Mouse (Mus musculus) megakaryocyte, embryonic 14.5 days (primary cell): ENCODE data around the gene Gpr63.

ENCODE experiments used
- FLI1 ChIP-seq: IDR thresholded peaks from 2 replicates; pipeline ENCODE4 v1.6.1; 2012; ENCODE audit warnings: low read length, inconsistent platforms, mixed read lengths
- GATA1 ChIP-seq: IDR thresholded peaks from 3 replicates; pipeline ENCODE4 v1.6.1; 2012; ENCODE audit warnings: mixed read lengths, low read length, inconsistent platforms, borderline replicate concordance

GRCm38 (mm10) chr4:24991475-24991874 is 25.3 kb downstream of the Gpr63 start:
- no peak for TF ChIP-seq GATA1
- TF ChIP-seq FLI1 = no peak
